Mouse (Mus musculus): ENCODE data around the gene Olfr1174-ps.
A peak's percentile ranks its signal among the peaks of the same experiment; 100 is the strongest.

The Olfr1174-ps gene

DNA sequence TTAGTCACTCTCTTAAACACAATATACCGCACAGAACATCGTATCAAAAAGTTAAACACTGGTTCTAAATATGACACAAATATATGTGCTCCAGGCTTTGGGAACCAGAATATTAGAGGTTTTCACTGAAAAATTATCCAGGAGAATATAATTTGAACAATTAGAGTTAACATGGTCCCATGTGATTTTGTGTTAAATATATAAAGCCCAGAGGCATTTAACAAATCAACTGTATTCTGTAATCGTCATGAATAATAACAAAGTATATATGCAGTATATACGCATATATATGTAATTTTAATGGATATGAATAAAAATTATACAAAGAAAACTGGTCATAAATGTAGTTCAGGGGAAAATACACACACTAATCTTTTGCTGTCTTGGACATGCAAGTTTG is at the start of gene Olfr1174-ps:
Gene Olfr1174-ps (minus strand): TSS at position 101 of the 400 bp plus-strand sequence.
- no peak for DNase-seq (ENCODE audit: low read depth)

GRCm38 (mm10) chr2:88356304-88356703 is 41.4 kb upstream of the Olfr1174-ps start:
- peak; percentile 77 for DNase-seq (ENCODE audit: low read depth)

GRCm38 (mm10) chr2:88346392-88346791 is 31.5 kb upstream of the Olfr1174-ps start, which contains the start of gene Olfr1177-ps:
TSS of gene Olfr1177-ps (minus strand) at chr2:88346492.
- no peak for DNase-seq (ENCODE audit: low read depth)

GRCm38 (mm10) chr2:88336421-88336820 is 21.5 kb upstream of the Olfr1174-ps start, which contains the start of gene Olfr1176:
TSS of gene Olfr1176 (plus strand) at chr2:88336721.
- no peak for DNase-seq (ENCODE audit: low read depth)

DNA sequence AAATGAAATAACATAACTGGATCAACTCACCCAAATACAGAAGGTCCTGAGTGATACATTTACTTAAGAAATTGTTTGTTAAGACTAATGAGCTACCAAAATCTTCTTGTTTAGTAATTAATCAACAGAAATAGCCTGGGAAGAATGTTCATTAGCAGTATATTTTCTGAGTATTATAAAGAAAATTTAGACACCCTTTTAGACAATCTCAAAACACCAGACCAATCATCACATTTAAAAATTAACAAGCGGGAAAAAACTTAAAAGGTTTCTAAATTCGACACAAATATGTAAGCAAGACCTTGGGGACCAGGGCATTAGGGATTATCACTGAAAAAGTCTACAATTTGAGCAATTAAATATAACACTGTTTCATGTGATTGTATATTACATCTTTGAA is 12.2 kb upstream of the Olfr1174-ps start, which contains the start of gene Olfr1175-ps:
Gene Olfr1175-ps (minus strand): TSS at position 101 of the 400 bp plus-strand sequence.
- no peak for DNase-seq (ENCODE audit: low read depth)

DNA sequence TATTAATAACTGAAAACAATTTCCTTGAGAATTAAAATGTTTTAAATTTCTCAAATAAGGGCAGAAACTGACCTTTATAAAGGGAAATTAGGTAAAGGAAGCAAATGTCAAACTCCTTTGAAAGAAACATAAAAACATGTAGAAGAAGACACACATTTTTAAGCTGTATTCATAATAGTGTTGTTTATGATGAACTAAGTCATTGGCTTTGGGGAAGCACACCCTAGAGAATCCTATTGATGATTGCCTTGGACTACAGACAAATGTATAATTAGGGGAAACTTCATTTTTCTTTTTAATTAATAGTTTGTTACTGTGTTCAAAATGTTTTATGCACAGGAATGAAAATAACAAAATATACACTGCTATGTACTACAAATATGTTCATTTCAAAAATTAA is 35.2 kb downstream of the Olfr1174-ps start, which contains the start of gene Olfr1173:
Gene Olfr1173 (minus strand): TSS at position 101 of the 400 bp plus-strand sequence.
- no peak for DNase-seq (ENCODE audit: low read depth)

All from 416B (cell line).